Mouse (Mus musculus) heart, postnatal 0 days (tissue): ENCODE measurements around the gene Gprin1.

ENCODE experiments used
- CTCF ChIP-seq: IDR thresholded peaks from 2 replicates; pipeline ENCODE4 v1.5.1; 2016; ENCODE audit warnings: antibody characterized with exemption, control low read depth, low read depth
- EP300 ChIP-seq: IDR thresholded peaks from 2 replicates; pipeline ENCODE4 v1.6.1; 2016; ENCODE audit warnings: antibody characterized with exemption, low read depth

GRCm38 (mm10) chr13:54687096-54687495 is 62.6 kb downstream of the Gprin1 start:
- TF ChIP-seq CTCF = no peak
- TF ChIP-seq EP300 = no peak; the same call in 1 of the 2 replicates
